Mouse (Mus musculus): ENCODE results near the gene Tpcn1. TPM values are rescaled to one million over a fixed set of nuclear protein-coding genes. Genes with fewer than 3 reads are reported as not detected.

Tpcn1 gene
- polyA plus RNA-seq, 2 experiments = 17.8 to 19.3 TPM

DNA sequence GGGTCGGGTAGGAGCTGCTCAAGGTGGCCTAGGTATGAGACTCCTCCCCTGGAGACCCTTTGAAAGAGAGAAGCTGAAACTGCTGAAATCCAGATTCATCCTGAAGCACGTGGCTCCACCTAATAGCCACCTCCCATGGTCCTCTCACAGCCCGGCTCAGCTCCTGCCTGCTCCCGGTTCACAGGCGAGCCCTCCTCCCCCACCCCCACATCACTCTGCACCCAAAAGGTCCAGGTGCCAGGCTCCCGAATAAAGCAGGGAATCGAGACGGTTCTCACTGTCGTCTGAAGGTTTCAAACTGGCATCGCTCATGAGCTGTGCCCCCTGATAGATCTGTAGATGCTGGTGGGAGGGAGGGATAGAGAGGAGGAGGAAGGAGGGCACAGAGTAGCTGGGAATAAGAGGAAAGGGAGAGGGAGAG lies 16.8 kb upstream of the Tpcn1 start:
- peaks cover 13 to 15% of the 10 kb centered on the region in 2 experiments for H3K4me1 ChIP-seq (replicated peaks; ENCODE audit: control insufficient read depth in 2 of 2, insufficient read depth in 2 of 2, low read length in 1 of 2)
- ATAC-seq (ENCODE audit: insufficient read depth) (peak; percentile 21; the same call in 1 of the 2 replicates), DNase-seq (ENCODE audit: low read depth in 3 of 3, low spot score in 3 of 3) (no peak)
- H3K4me3 ChIP-seq (ENCODE audit: insufficient read depth in 1 of 2, low read depth in 2 of 2, low read length in 2 of 2) = peak overlapping the region; percentile 27 to 32; a peak in 3 of 4 replicates
- WGBS (ENCODE audit: insufficient replicate concordance) = 3% methylated on average over 10 of the region's 10 CpGs
- H3K9ac ChIP-seq (replicated peaks) = peak overlapping the region; percentile 18
- no peaks in the 10 kb centered on the region for H3K36me3 ChIP-seq (replicated peaks; ENCODE audit: control insufficient read depth, insufficient read depth, low read depth)
- peak overlapping the region; percentile 69 for H3K4me2 ChIP-seq (ENCODE audit: low read depth)
- H3K27ac ChIP-seq = no peak overlapping the region
- no peaks in the 10 kb centered on the region for H3K27me3 ChIP-seq (ENCODE audit: control insufficient read depth, insufficient read depth, low read length)
- no peaks in the 10 kb centered on the region for H3K9me3 ChIP-seq (ENCODE audit: control insufficient read depth, low read length)
- TF ChIP-seq CTCF (IDR thresholded peaks at IDR 0.05; ENCODE audit: low read depth) = no peak
- TF ChIP-seq EP300 (IDR thresholded peaks at IDR 0.05; ENCODE audit: low read depth) = no peak

DNA sequence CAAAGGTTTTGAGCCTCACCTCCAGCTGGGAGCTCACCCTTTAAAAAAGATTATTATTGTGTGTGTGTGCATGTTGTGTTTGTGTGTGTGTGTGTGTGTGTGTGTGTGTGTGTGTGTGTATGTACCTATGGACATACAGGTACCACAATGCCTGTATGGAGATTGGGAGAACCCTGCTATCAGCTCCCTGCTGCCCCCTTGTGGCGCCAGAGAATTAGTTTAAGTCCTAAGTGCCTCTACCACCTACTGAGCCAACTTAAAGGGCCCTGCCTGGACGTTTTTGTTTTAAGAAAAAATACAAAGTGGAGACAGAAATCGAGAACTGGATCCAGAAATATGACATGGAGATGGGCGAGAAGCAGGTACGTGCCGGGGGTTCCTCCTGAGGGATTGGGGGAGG lies 16.4 kb upstream of the Tpcn1 start:
- peaks cover 17 to 19% of the 10 kb centered on the region in 2 experiments for H3K4me1 ChIP-seq (replicated peaks; ENCODE audit: control insufficient read depth in 2 of 2, insufficient read depth in 2 of 2, low read length in 1 of 2)
- H3K27ac ChIP-seq = no peak overlapping the region
- WGBS (ENCODE audit: insufficient replicate concordance) = under 1% methylated on average over 6 of the region's 6 CpGs
- TF ChIP-seq EP300 (IDR thresholded peaks at IDR 0.05; ENCODE audit: low read depth) = no peak
- peak; percentile 92 for TF ChIP-seq CTCF (IDR thresholded peaks at IDR 0.05; ENCODE audit: low read depth)
- ATAC-seq (ENCODE audit: insufficient read depth) (peak; percentile 42; the same call in 1 of the 2 replicates), DNase-seq (ENCODE audit: low read depth in 3 of 3, low spot score in 3 of 3) (peak; percentile 69 to 81 (median 70))
- H3K27me3 ChIP-seq (ENCODE audit: control insufficient read depth, insufficient read depth, low read length) = no peaks in the 10 kb centered on the region
- H3K36me3 ChIP-seq (replicated peaks; ENCODE audit: control insufficient read depth, insufficient read depth, low read depth) = no peaks in the 10 kb centered on the region
- H3K9ac ChIP-seq (replicated peaks) = peak overlapping the region; percentile 18; the same call in 1 of the 2 replicates
- H3K9me3 ChIP-seq (ENCODE audit: control insufficient read depth, low read length) = no peaks in the 10 kb centered on the region
- peak overlapping the region; percentile 69 for H3K4me2 ChIP-seq (ENCODE audit: low read depth)
- H3K4me3 ChIP-seq (ENCODE audit: insufficient read depth in 1 of 2, low read depth in 2 of 2, low read length in 2 of 2) = peak overlapping the region in 1 of 2 experiments; percentile 32; a peak in 2 of 4 replicates

DNA sequence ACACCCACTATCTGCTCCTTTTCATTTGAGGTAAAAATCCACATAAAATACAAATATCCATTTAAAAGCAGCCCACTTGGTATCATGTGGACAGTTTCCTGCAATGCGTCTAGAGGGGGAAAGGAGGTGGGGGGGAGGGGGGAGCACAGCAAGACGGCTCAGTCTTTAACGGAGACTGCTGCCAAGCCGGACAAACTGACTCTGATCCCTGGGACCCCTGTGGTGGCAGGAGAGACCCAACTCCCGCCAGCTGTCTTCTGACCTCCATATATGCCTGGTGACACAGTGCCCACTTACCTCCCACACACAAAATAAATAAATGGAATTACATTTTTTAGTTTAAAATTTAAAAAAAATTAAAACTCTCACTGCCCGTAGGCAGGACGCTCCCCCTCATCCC lies 15.0 kb upstream of the Tpcn1 start:
- ATAC-seq (ENCODE audit: insufficient read depth) (no peak), DNase-seq (ENCODE audit: low read depth in 3 of 3, low spot score in 3 of 3) (no peak)
- Histone ChIP-seq H3K9ac (replicated peaks) (no peak overlapping the region), H3K9me3 (ENCODE audit: control insufficient read depth, low read length) (no peaks in the 10 kb centered on the region), H3K4me3 (ENCODE audit: insufficient read depth in 1 of 2, low read depth in 2 of 2, low read length in 2 of 2) (no peak overlapping the region), H3K4me2 (ENCODE audit: low read depth) (no peak overlapping the region), H3K36me3 (replicated peaks; ENCODE audit: control insufficient read depth, insufficient read depth, low read depth) (no peaks in the 10 kb centered on the region), H3K4me1 (replicated peaks; ENCODE audit: control insufficient read depth in 2 of 2, insufficient read depth in 2 of 2, low read length in 1 of 2) (peaks cover 29 to 32% of the 10 kb centered on the region in 2 experiments), H3K27ac (no peak overlapping the region), H3K27me3 (ENCODE audit: control insufficient read depth, insufficient read depth, low read length) (no peaks in the 10 kb centered on the region)
- no peak for TF ChIP-seq CTCF (IDR thresholded peaks at IDR 0.05; ENCODE audit: low read depth)
- TF ChIP-seq EP300 (IDR thresholded peaks at IDR 0.05; ENCODE audit: low read depth) = no peak
- WGBS (ENCODE audit: insufficient replicate concordance) = 78% methylated on average over 7 of the region's 7 CpGs

DNA sequence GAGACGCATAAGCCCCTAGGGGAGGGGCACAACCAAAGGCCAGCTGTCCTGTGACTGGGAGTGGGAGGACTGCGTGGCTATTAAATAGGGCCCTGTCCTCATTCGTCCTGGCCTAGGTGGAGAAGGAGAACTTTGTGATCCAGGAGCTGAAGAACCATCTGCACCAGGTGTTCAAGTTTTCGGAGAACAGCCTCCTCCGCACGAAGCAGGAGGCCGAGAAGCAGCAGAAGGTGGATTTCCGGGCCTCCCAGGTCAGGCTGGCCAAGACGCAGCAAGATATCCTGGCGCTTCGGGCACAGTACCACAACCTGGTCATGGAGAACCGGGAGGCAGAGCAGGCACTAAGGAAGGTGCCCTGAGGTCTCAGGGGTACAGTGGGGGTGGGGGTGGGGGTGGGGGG lies 13.7 kb upstream of the Tpcn1 start:
- peaks cover 31 to 37% of the 10 kb centered on the region in 2 experiments for H3K4me1 ChIP-seq (replicated peaks; ENCODE audit: control insufficient read depth in 2 of 2, insufficient read depth in 2 of 2, low read length in 1 of 2)
- H3K27me3 ChIP-seq (ENCODE audit: control insufficient read depth, insufficient read depth, low read length) = no peaks in the 10 kb centered on the region
- DNase-seq (ENCODE audit: low read depth in 3 of 3, low spot score in 3 of 3) (no peak), ATAC-seq (ENCODE audit: insufficient read depth) (no peak)
- no peak overlapping the region for H3K9ac ChIP-seq (replicated peaks)
- H3K27ac ChIP-seq = no peak overlapping the region
- H3K4me3 ChIP-seq (ENCODE audit: insufficient read depth in 1 of 2, low read depth in 2 of 2, low read length in 2 of 2) = no peak overlapping the region
- 81% methylated on average over 12 of the region's 12 CpGs for WGBS (ENCODE audit: insufficient replicate concordance)
- H3K9me3 ChIP-seq (ENCODE audit: control insufficient read depth, low read length) = no peaks in the 10 kb centered on the region
- no peaks in the 10 kb centered on the region for H3K36me3 ChIP-seq (replicated peaks; ENCODE audit: control insufficient read depth, insufficient read depth, low read depth)
- H3K4me2 ChIP-seq (ENCODE audit: low read depth) = no peak overlapping the region
- TF ChIP-seq EP300 (IDR thresholded peaks at IDR 0.05; ENCODE audit: low read depth) (no peak), CTCF (IDR thresholded peaks at IDR 0.05; ENCODE audit: low read depth) (no peak)

DNA sequence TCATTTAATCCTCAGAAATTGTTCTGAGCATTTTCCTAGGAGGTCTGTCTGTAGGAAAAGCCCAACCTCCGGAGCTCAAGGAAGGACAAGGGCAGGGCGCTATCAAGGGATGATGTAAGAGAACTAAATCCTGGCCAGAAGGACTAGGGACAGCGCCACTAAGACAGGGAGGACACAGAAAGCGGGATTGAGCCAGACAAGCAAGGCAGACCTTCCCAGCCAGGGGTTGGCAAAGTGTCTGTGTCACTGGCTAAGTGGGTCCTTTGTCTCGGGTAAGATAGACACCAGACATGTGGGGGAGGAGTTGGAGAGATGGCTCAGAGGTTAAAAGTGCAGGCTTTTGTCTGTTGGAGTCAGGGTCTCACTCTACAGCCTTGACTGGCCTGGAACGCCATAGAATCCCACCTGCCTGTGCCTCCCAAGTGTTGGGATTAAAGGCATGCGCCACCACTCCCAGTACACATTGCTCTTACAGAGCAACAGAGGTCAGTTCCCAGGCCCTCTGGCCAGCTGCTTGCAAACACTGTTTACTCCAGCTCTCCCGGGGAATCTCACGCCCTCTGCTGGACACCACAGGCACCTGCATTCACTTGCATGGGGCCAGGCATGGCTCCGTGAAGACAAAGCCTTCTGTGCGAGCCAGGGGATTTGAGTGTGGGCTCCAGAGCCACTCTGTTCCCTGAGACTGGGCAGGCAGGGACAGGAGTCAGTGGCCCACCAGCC lies 12.6 kb upstream of the Tpcn1 start:
- TF ChIP-seq CTCF (IDR thresholded peaks at IDR 0.05; ENCODE audit: low read depth) (peak; percentile 97), EP300 (IDR thresholded peaks at IDR 0.05; ENCODE audit: low read depth) (no peak)
- peak in 1 of 3 experiments; percentile 55 for DNase-seq (ENCODE audit: low read depth in 3 of 3, low spot score in 3 of 3)
- no peak overlapping the region for H3K4me3 ChIP-seq (ENCODE audit: insufficient read depth in 1 of 2, low read depth in 2 of 2, low read length in 2 of 2)
- H3K4me1 ChIP-seq (replicated peaks; ENCODE audit: control insufficient read depth in 2 of 2, insufficient read depth in 2 of 2, low read length in 1 of 2) = peaks cover 31 to 37% of the 10 kb centered on the region in 2 experiments
- no peaks in the 10 kb centered on the region for H3K36me3 ChIP-seq (replicated peaks; ENCODE audit: control insufficient read depth, insufficient read depth, low read depth)
- no peaks in the 10 kb centered on the region for H3K27me3 ChIP-seq (ENCODE audit: control insufficient read depth, insufficient read depth, low read length)
- peak overlapping the region; percentile 45 for H3K4me2 ChIP-seq (ENCODE audit: low read depth)
- ATAC-seq (ENCODE audit: insufficient read depth) = no peak
- no peak overlapping the region; the same call in 1 of the 2 replicates for H3K9ac ChIP-seq (replicated peaks)
- no peaks in the 10 kb centered on the region for H3K9me3 ChIP-seq (ENCODE audit: control insufficient read depth, low read length)
- peak overlapping the region; percentile 12 for H3K27ac ChIP-seq
- 52% methylated on average over 11 of the region's 11 CpGs for WGBS (ENCODE audit: insufficient replicate concordance)
